Mouse (Mus musculus) embryonic fibroblast, embryonic 13.5 days (primary cell): ENCODE measurements around the gene Slc22a14.

Source experiments
- CTCF ChIP-seq: IDR thresholded peaks from 2 replicates; pipeline ENCODE4 v1.5.1; 2011; ENCODE audit warnings: mild to moderate bottlenecking, control low read depth, low read length, moderate library complexity, borderline replicate concordance; ENCODE audit not compliant: insufficient read depth
- POLR2A ChIP-seq: IDR thresholded peaks from 2 replicates; pipeline ENCODE4 v1.6.1; 2011; ENCODE audit warnings: low read depth, mild to moderate bottlenecking, control low read depth, low read length, moderate library complexity

DNA sequence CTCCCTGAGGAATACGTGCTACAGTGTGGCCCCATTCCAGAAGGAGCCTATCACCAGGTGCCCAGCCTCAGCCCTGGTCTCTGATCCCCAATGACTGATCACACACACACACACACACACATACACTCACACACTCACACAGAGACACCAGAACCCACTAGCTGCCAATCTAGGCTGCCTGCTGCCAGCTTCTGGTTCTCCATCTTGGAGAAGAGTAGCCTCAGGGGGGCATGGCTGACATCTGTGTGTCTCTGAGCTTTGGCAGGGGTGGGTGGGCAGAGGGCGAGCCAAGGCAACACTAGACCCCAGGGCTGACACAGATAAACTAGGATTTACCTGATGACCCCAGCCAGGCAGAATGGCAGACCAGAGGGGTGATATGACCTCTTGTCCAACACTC, 226.5 kb downstream of the Slc22a14 start:
- no peak for TF ChIP-seq POLR2A
- TF ChIP-seq CTCF = no peak
